Mouse (Mus musculus) spleen, adult 2 months (tissue): ENCODE results near the gene Gadd45a. TPM values are rescaled to one million over a fixed set of nuclear protein-coding genes. Genes with fewer than 3 reads are reported as not detected.

ENCODE experiments used
- DNase-seq, 2 experiments: peaks; one replicate each; pipeline versions ENCODE4 v3.0.0 to v3.0.0-alpha.2; 2012 to 2021; ENCODE audit warnings: low spot score in 2 of 2, low read depth in 1 of 2
- H3K27ac ChIP-seq: fragments of 200-500 bp; 2 replicates; pipeline ENCODE4 v1.5.1; 2012; ENCODE audit warnings: low read length, inconsistent platforms; ENCODE audit not compliant: insufficient read depth
- H3K27me3 ChIP-seq: fragments of 200-500 bp; 2 replicates; pipeline ENCODE4 v1.6.1; 2012; ENCODE audit warnings: mild to moderate bottlenecking, moderate library complexity, low read length, inconsistent platforms; ENCODE audit not compliant: control insufficient read depth, insufficient read depth
- H3K36me3 ChIP-seq: fragments of 200-500 bp; 2 replicates; pipeline ENCODE4 v1.6.1; 2012; ENCODE audit warnings: mild to moderate bottlenecking, low read length, inconsistent platforms; ENCODE audit not compliant: control insufficient read depth, insufficient read depth
- H3K4me1 ChIP-seq: fragments of 200-500 bp; 2 replicates; pipeline ENCODE4 v1.6.1; 2011; ENCODE audit warnings: inconsistent platforms; ENCODE audit not compliant: control insufficient read depth, insufficient read depth, insufficient read length
- H3K4me3 ChIP-seq: fragments of 200-500 bp; 2 replicates; pipeline ENCODE4 v1.5.1; 2011; ENCODE audit warnings: mild to moderate bottlenecking, inconsistent platforms; ENCODE audit not compliant: insufficient read depth, insufficient read length; ENCODE audit errors: extremely low read depth
- CTCF ChIP-seq: fragments of 200-500 bp; IDR thresholded peaks from 2 replicates; pipeline ENCODE4 v1.5.1; 2011; ENCODE audit warnings: mild to moderate bottlenecking, inconsistent platforms; ENCODE audit not compliant: insufficient read depth, insufficient read length, insufficient replicate concordance; ENCODE audit errors: extremely low read depth
- POLR2A ChIP-seq: fragments of 200-500 bp; IDR thresholded peaks from 2 replicates; pipeline ENCODE4 v1.6.1; 2011; ENCODE audit warnings: low read depth, low read length, inconsistent platforms
- WGBS: fragments of 180-500 bp; shearing (Covaris S2); methylation state at CpG from one replicate; pipeline ENCODE4 v1.1.7; 2018; 5-methylcytosine and 5-hydroxymethylcytosine counted together
- polyA plus RNA-seq: library from polyadenylated mRNA; depleted of rRNA; stranded (reverse); fragments of >200 nt; gene quantifications from 2 replicates; pipeline ENCODE4 v1.2.3, GENCODE M21; 2012

Gene Gadd45a
- polyA plus RNA-seq, 1 experiment: 56.9 TPM

GRCm38 (mm10) chr6:67057991-67058696 is 20.9 kb upstream of the Gadd45a start:
- 82% methylated on average over 7 of the region's 7 CpGs for WGBS

GRCm38 (mm10) chr6:67057574-67057973 is 20.3 kb upstream of the Gadd45a start:
- H3K4me3 ChIP-seq: no peak overlapping the region
- DNase-seq: no peak
- no peak overlapping the region for H3K27ac ChIP-seq
- no peaks in the 10 kb centered on the region for H3K36me3 ChIP-seq
- TF ChIP-seq POLR2A (no peak), CTCF (no peak)
- H3K4me1 ChIP-seq: peaks cover 8% of the 10 kb centered on the region; the same call in 1 of the 2 replicates
- WGBS: 77% methylated on average over 5 of the region's 5 CpGs
- no peaks in the 10 kb centered on the region for H3K27me3 ChIP-seq

More at GRCm38 (mm10) chr6:67057991-67058696, 20.9 kb upstream of the Gadd45a start:
- Histone ChIP-seq H3K27ac (no peak overlapping the region), H3K27me3 (no peaks in the 10 kb centered on the region), H3K4me3 (no peak overlapping the region), H3K4me1 (peaks cover 8% of the 10 kb centered on the region; the same call in 1 of the 2 replicates), H3K36me3 (no peaks in the 10 kb centered on the region)
- TF ChIP-seq CTCF (no peak), POLR2A (no peak)
- no peak for DNase-seq

- no peak for DNase-seq
- H3K36me3 ChIP-seq: no peaks in the 10 kb centered on the region
- H3K27me3 ChIP-seq: no peaks in the 10 kb centered on the region
- no peak overlapping the region for H3K4me3 ChIP-seq
- TF ChIP-seq CTCF (no peak), POLR2A (no peak)
- H3K4me1 ChIP-seq: peaks cover 8% of the 10 kb centered on the region; the same call in 1 of the 2 replicates
- H3K27ac ChIP-seq: no peak overlapping the region
- WGBS: 86% methylated on average over 3 of the region's 3 CpGs
Measured at GRCm38 (mm10) chr6:67056889-67057564, 19.8 kb upstream of the Gadd45a start.

GRCm38 (mm10) chr6:67056108-67056888 is 19.0 kb upstream of the Gadd45a start:
- no peak for TF ChIP-seq CTCF
- TF ChIP-seq POLR2A: no peak
- H3K4me1 ChIP-seq: peaks cover 8% of the 10 kb centered on the region; the same call in 1 of the 2 replicates
- H3K4me3 ChIP-seq: peak overlapping the region; percentile 1; the same call in 1 of the 2 replicates
- no peaks in the 10 kb centered on the region for H3K27me3 ChIP-seq
- DNase-seq: peak in 1 of 2 experiments; percentile 70
- peak overlapping the region; percentile 34; the same call in 1 of the 2 replicates for H3K27ac ChIP-seq
- no peaks in the 10 kb centered on the region for H3K36me3 ChIP-seq
- WGBS: 30% methylated on average over 15 of the region's 15 CpGs

GRCm38 (mm10) chr6:67050063-67050462 is 12.8 kb upstream of the Gadd45a start:
- 78% methylated on average over 1 of the region's 1 CpGs for WGBS
- no peak for DNase-seq
- TF ChIP-seq POLR2A (no peak), CTCF (no peak)
- no peak overlapping the region for H3K4me3 ChIP-seq
- H3K4me1 ChIP-seq: no peaks in the 10 kb centered on the region
- H3K36me3 ChIP-seq: no peaks in the 10 kb centered on the region
- no peaks in the 10 kb centered on the region for H3K27me3 ChIP-seq
- no peak overlapping the region for H3K27ac ChIP-seq

- TF ChIP-seq POLR2A: no peak
- TF ChIP-seq CTCF: no peak
- Histone ChIP-seq H3K4me3 (no peak overlapping the region), H3K4me1 (no peaks in the 10 kb centered on the region), H3K36me3 (no peaks in the 10 kb centered on the region), H3K27me3 (no peaks in the 10 kb centered on the region), H3K27ac (no peak overlapping the region)
- DNase-seq: no peak
- 87% methylated on average over 2 of the region's 2 CpGs for WGBS
Measured at GRCm38 (mm10) chr6:67049695-67050038, 12.4 kb upstream of the Gadd45a start.
